Mouse (Mus musculus) forebrain, embryonic 12.5 days (tissue): ENCODE results near the gene Itih5. TPM values are rescaled to one million over a fixed set of nuclear protein-coding genes. Genes with fewer than 3 reads are reported as not detected.

ENCODE experiments used
- ATAC-seq: fragments of 200-750 bp; cut with Nextera tagmentation; 2 replicates; pipeline ENCODE4 v1.8.0; 2017; ENCODE audit warnings: moderate TSS enrichment; ENCODE audit not compliant: low FRiP score
- H3K27ac ChIP-seq: fragments of 300-500 bp; sonication (generic); 2 replicates; pipeline ENCODE4 v1.5.1; 2016; ENCODE audit warnings: mild to moderate bottlenecking
- H3K27me3 ChIP-seq: fragments of 300-500 bp; sonication (generic); 2 replicates; pipeline ENCODE4 v1.6.1; 2016; ENCODE audit warnings: mild to moderate bottlenecking
- H3K36me3 ChIP-seq: fragments of 300-500 bp; sonication (generic); replicated peaks from 2 replicates; pipeline ENCODE4 v1.6.1; 2016; ENCODE audit warnings: mild to moderate bottlenecking
- H3K4me1 ChIP-seq: fragments of 300-500 bp; sonication (generic); 2 replicates; pipeline ENCODE4 v1.6.1; 2016
- H3K4me2 ChIP-seq: fragments of 300-500 bp; sonication (generic); 2 replicates; pipeline ENCODE4 v1.6.1; 2016; ENCODE audit warnings: mild to moderate bottlenecking, moderate library complexity
- H3K4me3 ChIP-seq: fragments of 300-500 bp; sonication (generic); replicated peaks from 2 replicates; pipeline ENCODE4 v1.5.1; 2016; ENCODE audit warnings: mild to moderate bottlenecking
- H3K9ac ChIP-seq: fragments of 300-500 bp; sonication (generic); 2 replicates; pipeline ENCODE4 v1.6.1; 2016; ENCODE audit warnings: mild to moderate bottlenecking
- H3K9me3 ChIP-seq: fragments of 300-500 bp; sonication (generic); 2 replicates; pipeline ENCODE4 v1.6.1; 2016
- WGBS: fragments of 180-500 bp; shearing (Covaris S2); methylation state at CpG from one replicate; pipeline ENCODE4 v1.1.7; 2016; 5-methylcytosine and 5-hydroxymethylcytosine counted together
- polyA plus RNA-seq: library from polyadenylated mRNA; unstranded; fragments of >200 nt; fragmentation: Nextera tagmentation; extraction: Ambion mirVana; gene quantifications from 2 replicates; pipeline ENCODE4 v1.2.1, GENCODE M21; 2016

Itih5 gene
- polyA plus RNA-seq, 1 experiment from 2014 or later, result 3.4 TPM

GRCm38 (mm10) chr2:10250441-10250840 is 97.1 kb downstream of the Itih5 start:
- no peaks in the 10 kb centered on the region for H3K36me3 ChIP-seq
- no peak for ATAC-seq
- no peaks in the 10 kb centered on the region for H3K27me3 ChIP-seq
- no peaks in the 10 kb centered on the region for H3K4me1 ChIP-seq
- H3K9me3 ChIP-seq, result no peaks in the 10 kb centered on the region
- no peak overlapping the region for H3K27ac ChIP-seq
- 88% methylated on average over 9 of the region's 9 CpGs for WGBS
- no peak overlapping the region for H3K9ac ChIP-seq
- no peak overlapping the region for H3K4me2 ChIP-seq
- no peak overlapping the region for H3K4me3 ChIP-seq

GRCm38 (mm10) chr2:10250926-10251325 is 97.6 kb downstream of the Itih5 start:
- H3K27ac ChIP-seq, result no peak overlapping the region
- H3K4me1 ChIP-seq, result no peaks in the 10 kb centered on the region
- H3K36me3 ChIP-seq, result no peaks in the 10 kb centered on the region
- WGBS, result 78% methylated on average over 4 of the region's 4 CpGs
- no peaks in the 10 kb centered on the region for H3K9me3 ChIP-seq
- H3K4me2 ChIP-seq, result no peak overlapping the region
- H3K4me3 ChIP-seq, result no peak overlapping the region
- H3K9ac ChIP-seq, result no peak overlapping the region
- no peaks in the 10 kb centered on the region for H3K27me3 ChIP-seq
- ATAC-seq, result no peak

- no peaks in the 10 kb centered on the region for H3K36me3 ChIP-seq
- H3K9ac ChIP-seq, result no peak overlapping the region
- H3K4me3 ChIP-seq, result no peak overlapping the region
- 87% methylated on average over 9 of the region's 9 CpGs for WGBS
- H3K27ac ChIP-seq, result no peak overlapping the region
- no peaks in the 10 kb centered on the region for H3K9me3 ChIP-seq
- H3K27me3 ChIP-seq, result no peaks in the 10 kb centered on the region
- no peak for ATAC-seq
- H3K4me1 ChIP-seq, result no peaks in the 10 kb centered on the region
- no peak overlapping the region for H3K4me2 ChIP-seq
These were observed 98.1 kb downstream of the Itih5 start for GRCm38 (mm10) chr2:10251466-10251865.

GRCm38 (mm10) chr2:10252016-10252415 is 98.6 kb downstream of the Itih5 start:
- 94% methylated on average over 2 of the region's 2 CpGs for WGBS
- Histone ChIP-seq H3K27me3 (no peaks in the 10 kb centered on the region), H3K9me3 (no peaks in the 10 kb centered on the region), H3K4me2 (no peak overlapping the region), H3K27ac (no peak overlapping the region), H3K4me1 (no peaks in the 10 kb centered on the region), H3K4me3 (no peak overlapping the region), H3K36me3 (no peaks in the 10 kb centered on the region), H3K9ac (no peak overlapping the region)
- ATAC-seq, result no peak

GRCm38 (mm10) chr2:10253351-10253750 is 100.0 kb downstream of the Itih5 start:
- 85% methylated on average over 3 of the region's 3 CpGs for WGBS
- no peaks in the 10 kb centered on the region for H3K27me3 ChIP-seq
- no peaks in the 10 kb centered on the region for H3K4me1 ChIP-seq
- no peak overlapping the region for H3K9ac ChIP-seq
- no peak overlapping the region for H3K27ac ChIP-seq
- no peaks in the 10 kb centered on the region for H3K36me3 ChIP-seq
- H3K4me3 ChIP-seq, result no peak overlapping the region
- no peak for ATAC-seq
- no peaks in the 10 kb centered on the region for H3K9me3 ChIP-seq
- H3K4me2 ChIP-seq, result no peak overlapping the region

GRCm38 (mm10) chr2:10256949-10257348 is 103.6 kb downstream of the Itih5 start:
- H3K4me3 ChIP-seq, result no peak overlapping the region
- no peak for ATAC-seq
- 69% methylated on average over 5 of the region's 5 CpGs for WGBS
- no peak overlapping the region for H3K4me2 ChIP-seq
- H3K27me3 ChIP-seq, result no peaks in the 10 kb centered on the region
- no peaks in the 10 kb centered on the region for H3K4me1 ChIP-seq
- no peak overlapping the region for H3K9ac ChIP-seq
- no peaks in the 10 kb centered on the region for H3K36me3 ChIP-seq
- no peak overlapping the region for H3K27ac ChIP-seq
- no peaks in the 10 kb centered on the region for H3K9me3 ChIP-seq

- Histone ChIP-seq H3K27me3 (no peaks in the 10 kb centered on the region), H3K27ac (no peak overlapping the region), H3K9me3 (no peaks in the 10 kb centered on the region), H3K9ac (no peak overlapping the region), H3K4me2 (no peak overlapping the region), H3K36me3 (no peaks in the 10 kb centered on the region), H3K4me1 (peaks cover 6% of the 10 kb centered on the region), H3K4me3 (no peak overlapping the region)
- ATAC-seq, result no peak
- 87% methylated on average over 5 of the region's 5 CpGs for WGBS
These were observed 104.9 kb downstream of the Itih5 start for GRCm38 (mm10) chr2:10258312-10258711.

GRCm38 (mm10) chr2:10260109-10260508 is 106.7 kb downstream of the Itih5 start:
- no peaks in the 10 kb centered on the region for H3K9me3 ChIP-seq
- H3K27me3 ChIP-seq, result no peaks in the 10 kb centered on the region
- H3K36me3 ChIP-seq, result no peaks in the 10 kb centered on the region
- no peak overlapping the region for H3K4me3 ChIP-seq
- H3K9ac ChIP-seq, result no peak overlapping the region
- 40% methylated on average over 5 of the region's 5 CpGs for WGBS
- peaks cover 14% of the 10 kb centered on the region for H3K4me1 ChIP-seq
- H3K27ac ChIP-seq, result no peak overlapping the region
- no peak overlapping the region for H3K4me2 ChIP-seq
- no peak for ATAC-seq

GRCm38 (mm10) chr2:10261337-10261736 is 108.0 kb downstream of the Itih5 start:
- no peaks in the 10 kb centered on the region for H3K36me3 ChIP-seq
- H3K4me3 ChIP-seq, result no peak overlapping the region
- peaks cover 14% of the 10 kb centered on the region for H3K4me1 ChIP-seq
- H3K9me3 ChIP-seq, result no peaks in the 10 kb centered on the region
- no peak overlapping the region for H3K4me2 ChIP-seq
- no peaks in the 10 kb centered on the region for H3K27me3 ChIP-seq
- no peak for ATAC-seq
- WGBS, result 80% methylated on average over 5 of the region's 5 CpGs
- H3K9ac ChIP-seq, result no peak overlapping the region
- no peak overlapping the region for H3K27ac ChIP-seq

GRCm38 (mm10) chr2:10262722-10263121 is 109.4 kb downstream of the Itih5 start:
- no peak overlapping the region for H3K4me3 ChIP-seq
- no peak overlapping the region for H3K27ac ChIP-seq
- peaks cover 14% of the 10 kb centered on the region for H3K4me1 ChIP-seq
- H3K9ac ChIP-seq, result no peak overlapping the region
- 19% methylated on average over 5 of the region's 5 CpGs for WGBS
- H3K4me2 ChIP-seq, result no peak overlapping the region
- H3K9me3 ChIP-seq, result no peaks in the 10 kb centered on the region
- ATAC-seq, result no peak
- no peaks in the 10 kb centered on the region for H3K36me3 ChIP-seq
- no peaks in the 10 kb centered on the region for H3K27me3 ChIP-seq

- WGBS, result 47% methylated on average over 7 of the region's 7 CpGs
These were observed 110.6 kb downstream of the Itih5 start for GRCm38 (mm10) chr2:10263909-10264489.

GRCm38 (mm10) chr2:10265881-10266280 is 112.5 kb downstream of the Itih5 start:
- no peak for ATAC-seq
- peaks cover 14% of the 10 kb centered on the region for H3K4me1 ChIP-seq
- no peaks in the 10 kb centered on the region for H3K36me3 ChIP-seq
- H3K9me3 ChIP-seq, result no peaks in the 10 kb centered on the region
- no peak overlapping the region for H3K4me2 ChIP-seq
- no peak overlapping the region for H3K27ac ChIP-seq
- no peaks in the 10 kb centered on the region for H3K27me3 ChIP-seq
- WGBS, result 83% methylated on average over 5 of the region's 5 CpGs
- no peak overlapping the region for H3K4me3 ChIP-seq
- no peak overlapping the region for H3K9ac ChIP-seq

More at GRCm38 (mm10) chr2:10263909-10264489, 110.6 kb downstream of the Itih5 start:
- H3K9me3 ChIP-seq, result no peaks in the 10 kb centered on the region
- H3K27me3 ChIP-seq, result no peaks in the 10 kb centered on the region
- no peak for ATAC-seq
- no peak overlapping the region for H3K9ac ChIP-seq
- H3K4me2 ChIP-seq, result no peak overlapping the region
- no peaks in the 10 kb centered on the region for H3K36me3 ChIP-seq
- peaks cover 14% of the 10 kb centered on the region for H3K4me1 ChIP-seq
- no peak overlapping the region for H3K4me3 ChIP-seq
- H3K27ac ChIP-seq, result no peak overlapping the region

- H3K36me3 ChIP-seq, result no peaks in the 10 kb centered on the region
- no peak overlapping the region for H3K27ac ChIP-seq
- no peak for ATAC-seq
- peaks cover 10% of the 10 kb centered on the region for H3K4me1 ChIP-seq
- no peaks in the 10 kb centered on the region for H3K27me3 ChIP-seq
- 64% methylated on average over 9 of the region's 9 CpGs for WGBS
- H3K9me3 ChIP-seq, result no peaks in the 10 kb centered on the region
- no peak overlapping the region for H3K9ac ChIP-seq
- H3K4me2 ChIP-seq, result no peak overlapping the region
- H3K4me3 ChIP-seq, result no peak overlapping the region
These were observed 119.3 kb downstream of the Itih5 start for GRCm38 (mm10) chr2:10272604-10273115.
